Mouse (Mus musculus): Measurements from ENCODE around the gene Syndig1.

Gene Syndig1

GRCm38 (mm10) chr2:149991506-149991905 is 162.5 kb downstream of the Syndig1 start:
- DNase-seq = no peak

DNA sequence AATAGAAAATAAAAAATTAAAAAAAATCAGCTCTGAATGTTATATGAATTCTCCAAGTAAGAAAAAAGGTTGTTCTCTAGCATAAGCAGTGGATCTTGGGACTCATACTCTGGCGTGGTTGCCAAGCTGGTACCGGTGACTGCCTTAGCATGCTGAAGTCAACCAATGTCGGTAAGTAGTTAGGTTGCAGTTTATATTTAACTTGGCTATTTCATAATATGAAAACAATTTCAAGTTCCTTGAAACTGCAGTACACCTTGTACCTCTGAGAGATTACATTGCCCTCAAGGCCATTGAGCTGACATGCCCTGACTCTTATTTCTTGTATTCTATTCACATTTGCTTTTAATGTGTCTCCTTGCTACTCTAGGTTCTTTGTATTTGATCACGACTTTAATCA is 163.9 kb downstream of the Syndig1 start:
- DNase-seq = peak; percentile 57 to 74

- DNase-seq = no peak
Observed at GRCm38 (mm10) chr2:149996382-149996964, 167.5 kb downstream of the Syndig1 start.

- no peak for DNase-seq
Observed at GRCm38 (mm10) chr2:149997657-149998056, 168.6 kb downstream of the Syndig1 start.

GRCm38 (mm10) chr2:149998373-149999108 is 169.5 kb downstream of the Syndig1 start:
- DNase-seq = no peak

DNA sequence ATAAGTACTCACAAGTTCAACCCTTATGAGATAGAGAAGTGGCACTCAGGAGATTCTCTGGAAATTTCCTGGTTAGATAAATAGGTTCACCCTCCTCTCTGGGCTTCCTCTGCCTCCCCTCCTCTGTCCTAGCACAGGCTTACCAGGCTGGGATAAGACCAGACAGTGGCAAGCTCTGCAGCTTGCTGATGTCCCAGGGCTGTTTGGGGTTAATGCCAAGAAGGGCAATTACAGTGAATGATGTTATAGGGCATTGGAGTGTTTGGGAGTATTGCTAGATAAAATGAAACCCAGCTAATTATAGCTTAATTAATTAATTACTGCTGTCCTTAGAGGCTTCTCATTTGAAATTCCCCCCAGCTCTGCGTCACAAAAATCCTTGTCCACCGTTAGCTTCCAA is 171.6 kb downstream of the Syndig1 start:
- DNase-seq = no peak

- no peak for DNase-seq
Observed at GRCm38 (mm10) chr2:150003499-150003898, 174.5 kb downstream of the Syndig1 start.

DNA sequence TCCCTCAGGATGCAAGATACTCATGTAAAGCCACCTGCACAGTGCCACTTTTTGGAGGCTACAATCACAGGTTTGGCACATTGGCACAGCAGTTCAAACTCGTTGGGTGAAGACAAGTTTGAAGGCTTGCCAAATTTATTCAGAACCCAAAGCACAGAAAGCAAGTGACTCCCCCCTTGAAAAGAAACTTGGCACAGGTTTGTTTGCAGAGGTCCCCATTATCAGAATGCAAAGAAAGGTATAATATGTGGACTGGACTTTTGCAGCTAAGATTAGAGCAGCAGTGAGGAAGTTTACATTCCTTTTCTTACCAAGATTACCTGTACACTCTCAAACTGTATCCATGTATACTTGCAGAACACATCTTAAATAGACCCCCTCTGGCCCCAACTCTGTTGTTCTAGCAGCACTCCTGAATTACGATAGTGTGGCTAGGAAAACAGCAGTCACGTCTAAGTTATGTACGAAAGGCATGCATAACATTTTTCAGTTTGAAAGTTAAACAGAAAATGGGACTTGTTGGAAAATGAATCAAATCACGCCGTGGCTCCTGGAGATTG is 183.9 kb downstream of the Syndig1 start:
- DNase-seq = no peak

DNA sequence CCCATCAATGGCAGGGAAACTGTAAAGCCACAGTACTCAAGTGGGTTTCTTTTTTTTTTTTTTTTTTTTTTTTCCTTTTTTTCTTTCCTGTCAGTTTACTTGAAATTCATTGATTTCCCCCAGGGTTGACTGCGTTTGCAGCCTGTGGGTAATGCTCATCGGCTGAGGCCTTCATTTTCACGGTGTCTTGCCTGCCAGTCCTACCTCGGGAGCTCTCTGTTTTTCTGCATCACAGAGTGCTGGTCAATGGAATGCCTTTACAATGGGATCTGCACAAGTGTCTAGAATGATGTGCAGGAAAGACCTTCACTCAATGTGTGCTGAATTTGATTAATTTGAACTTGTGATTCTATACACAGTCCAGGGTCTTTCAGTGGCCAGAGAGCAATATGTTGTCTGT is 184.8 kb downstream of the Syndig1 start:
- DNase-seq = no peak

GRCm38 (mm10) chr2:150016303-150016702 is 187.3 kb downstream of the Syndig1 start:
- no peak for DNase-seq

DNA sequence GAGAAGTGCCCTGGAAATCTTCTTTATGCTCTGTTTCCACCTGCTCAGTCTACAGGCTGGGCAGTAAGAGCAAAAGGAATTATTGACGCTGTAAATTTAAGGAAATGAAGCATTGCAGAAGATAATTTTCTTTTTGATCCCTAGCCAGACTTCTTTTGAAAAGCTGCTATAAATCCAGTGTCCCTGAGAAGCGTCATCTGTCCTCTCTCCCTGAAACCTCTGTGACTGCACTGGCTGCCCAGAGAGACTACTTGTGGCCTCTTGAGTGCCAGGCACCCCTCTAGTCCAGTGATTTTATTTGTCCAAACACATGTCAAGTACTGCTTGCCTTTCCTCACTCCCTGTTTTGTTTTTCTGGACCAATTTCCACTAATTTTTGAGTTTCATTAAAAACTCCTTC is 191.7 kb downstream of the Syndig1 start:
- DNase-seq = no peak

DNA sequence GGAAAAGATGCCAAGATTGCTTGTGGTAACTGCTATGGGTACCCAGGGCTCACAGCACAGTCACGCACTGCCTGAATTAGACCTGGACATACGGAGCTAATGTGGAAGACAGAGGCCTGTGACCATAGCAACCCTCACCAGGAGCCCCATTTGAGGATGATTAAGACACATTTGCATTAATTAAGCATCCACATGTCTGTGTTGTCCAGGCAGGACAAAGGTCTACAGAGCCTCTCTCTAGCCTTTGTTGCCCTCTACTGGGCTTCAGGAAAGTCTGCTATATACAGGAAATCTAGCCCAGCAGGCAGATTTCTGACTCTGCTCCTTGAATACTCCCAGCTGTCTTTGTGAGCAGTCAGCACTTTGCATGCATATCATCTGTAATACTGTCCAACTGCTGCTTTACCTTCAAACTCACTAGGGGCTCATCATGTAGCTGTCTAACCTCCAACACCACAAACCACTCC is 194.9 kb downstream of the Syndig1 start:
- peak in 1 of 2 experiments; percentile 24 for DNase-seq

GRCm38 (mm10) chr2:150043531-150043930 is 214.5 kb downstream of the Syndig1 start:
- no peak for DNase-seq

Measured in kidney, adult 8-10 months (tissue).